Mouse (Mus musculus): ENCODE data around the gene Map3k7cl.

The Map3k7cl gene

DNA sequence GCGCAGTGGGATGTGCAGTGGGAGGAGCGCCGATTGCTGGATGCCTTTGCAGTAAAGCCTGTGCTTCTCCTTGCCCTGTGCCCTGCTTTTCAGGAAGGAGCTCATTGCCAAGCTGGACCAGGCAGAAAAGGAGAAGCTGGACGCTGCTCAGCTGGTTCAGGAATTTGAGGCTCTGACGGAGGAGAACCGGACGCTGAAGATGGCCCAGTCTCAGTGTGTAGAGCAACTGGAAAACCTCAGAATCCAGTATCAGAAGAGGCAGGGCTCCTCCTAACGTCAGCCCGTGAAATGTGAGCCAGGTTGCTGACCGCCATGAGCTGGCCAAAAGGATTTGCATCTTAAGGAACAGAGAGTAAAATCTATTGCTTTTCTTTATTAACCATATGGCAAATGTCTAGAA, 41.0 kb downstream of the Map3k7cl start:
- DNase-seq = no peak

DNA sequence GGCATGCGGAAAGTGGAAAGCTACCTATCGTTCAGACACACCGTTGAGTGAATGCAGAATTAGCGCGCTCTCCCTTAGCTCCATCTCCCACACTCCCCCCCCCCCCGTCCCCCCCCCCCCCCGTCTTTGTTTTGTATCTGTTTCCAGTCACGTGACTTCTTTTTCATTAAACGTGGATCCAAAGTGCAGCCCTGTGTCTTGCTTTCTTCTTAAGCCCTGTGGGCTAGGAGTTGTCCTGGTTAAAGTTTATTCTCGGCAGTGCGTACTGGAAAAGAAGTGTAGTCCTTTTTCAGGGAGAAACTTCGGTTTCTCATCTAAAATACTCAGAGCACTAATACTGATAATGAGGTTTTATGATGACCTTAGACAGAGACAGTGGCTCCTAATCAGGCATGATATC, 42.0 kb downstream of the Map3k7cl start:
- no peak for DNase-seq

- no peak for DNase-seq
These were observed 49.8 kb downstream of the Map3k7cl start for GRCm38 (mm10) chr16:87602717-87603526.

DNA sequence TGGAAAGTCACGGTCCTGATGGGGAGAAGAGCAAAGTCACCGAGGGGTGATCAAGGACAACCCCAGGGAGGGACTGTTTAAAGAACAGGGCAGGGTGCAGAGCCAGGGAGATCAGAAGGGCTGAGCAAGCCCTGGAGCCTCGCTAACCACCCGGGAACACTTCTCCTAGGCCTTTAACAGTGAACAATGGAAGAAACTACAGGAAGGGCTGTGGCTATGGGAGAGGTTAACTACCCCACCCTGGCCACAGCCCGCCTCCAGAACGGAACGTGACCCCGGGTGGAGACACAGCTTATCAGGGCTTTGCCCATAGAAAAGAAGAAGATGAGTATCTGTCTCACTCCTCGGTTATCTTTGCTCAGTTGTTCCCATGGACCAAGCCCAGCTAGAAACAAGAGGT, 50.9 kb downstream of the Map3k7cl start:
- no peak for DNase-seq

DNA sequence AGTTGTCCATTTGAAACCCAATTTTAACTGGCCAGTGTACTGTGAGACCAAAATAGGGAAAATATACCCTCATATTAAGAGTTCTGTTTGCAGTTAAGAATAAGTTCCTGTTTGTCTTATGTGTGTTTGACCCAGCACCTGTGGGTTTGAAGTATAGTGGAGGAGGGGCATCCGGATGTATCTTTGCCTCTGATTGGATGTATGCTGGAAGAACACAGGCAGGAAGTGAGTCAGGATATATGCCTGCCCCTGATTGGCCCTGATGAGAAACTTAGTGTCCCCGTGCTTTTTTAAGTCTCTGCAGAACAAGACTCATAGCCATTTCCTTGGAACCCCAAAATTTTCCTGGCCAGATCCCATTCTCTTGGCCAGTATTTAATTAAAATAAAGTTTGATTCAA, 51.8 kb downstream of the Map3k7cl start:
- DNase-seq = no peak

DNA sequence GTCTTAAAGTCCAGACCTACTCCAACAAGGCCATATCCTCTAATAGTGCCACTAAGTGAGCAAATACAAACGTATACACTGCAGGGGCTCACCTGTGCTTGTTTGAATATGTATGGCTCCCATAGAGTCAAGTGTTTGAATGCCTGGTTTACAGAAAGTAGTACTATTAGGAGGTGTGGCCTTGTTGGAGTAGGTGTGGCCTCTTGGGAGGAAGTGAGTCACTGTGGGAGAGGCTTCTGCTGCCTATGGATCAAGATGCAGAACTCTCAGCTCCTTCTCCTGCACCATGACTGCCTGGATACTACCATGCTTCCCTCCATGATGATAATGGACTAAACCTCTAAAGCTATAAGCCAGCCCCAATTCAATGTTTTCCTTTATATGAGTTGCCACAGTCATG, 54.3 kb downstream of the Map3k7cl start:
- no peak for DNase-seq

GRCm38 (mm10) chr16:87607959-87608358, 54.8 kb downstream of the Map3k7cl start:
- DNase-seq = no peak

GRCm38 (mm10) chr16:87610142-87610541, 57.0 kb downstream of the Map3k7cl start:
- no peak for DNase-seq

- DNase-seq = no peak
These were observed 57.6 kb downstream of the Map3k7cl start for GRCm38 (mm10) chr16:87610556-87611295.

- DNase-seq = no peak
These were observed 58.3 kb downstream of the Map3k7cl start for GRCm38 (mm10) chr16:87611420-87611819.

DNA sequence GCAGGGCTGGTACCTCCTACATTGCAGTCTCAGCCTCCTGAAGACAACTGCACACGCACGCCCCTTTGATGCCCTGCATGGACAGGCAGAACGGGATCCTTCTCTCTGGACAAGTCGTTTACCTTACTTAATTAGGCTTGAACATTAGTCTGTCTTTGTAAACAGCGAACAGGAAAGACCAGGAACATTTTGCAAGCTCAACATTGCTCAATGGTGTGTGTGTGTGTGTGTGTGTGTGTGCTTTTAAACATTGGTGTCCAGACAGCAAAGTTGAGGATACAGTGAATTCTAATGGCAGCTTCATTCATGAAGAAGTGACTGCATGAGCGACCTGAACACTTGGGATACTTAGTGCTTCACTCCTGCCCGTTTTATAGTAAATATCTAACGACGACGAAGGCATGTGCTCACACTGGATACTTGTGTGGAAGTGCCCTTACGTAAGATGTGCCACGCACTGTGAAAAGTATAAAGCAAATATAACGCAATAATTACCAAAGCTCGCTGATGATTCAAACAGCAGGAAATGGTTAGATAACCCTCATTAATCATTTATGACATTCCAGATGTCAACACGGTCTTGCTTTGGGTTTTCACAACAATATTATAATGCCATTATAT, 59.2 kb downstream of the Map3k7cl start:
- DNase-seq = no peak

DNA sequence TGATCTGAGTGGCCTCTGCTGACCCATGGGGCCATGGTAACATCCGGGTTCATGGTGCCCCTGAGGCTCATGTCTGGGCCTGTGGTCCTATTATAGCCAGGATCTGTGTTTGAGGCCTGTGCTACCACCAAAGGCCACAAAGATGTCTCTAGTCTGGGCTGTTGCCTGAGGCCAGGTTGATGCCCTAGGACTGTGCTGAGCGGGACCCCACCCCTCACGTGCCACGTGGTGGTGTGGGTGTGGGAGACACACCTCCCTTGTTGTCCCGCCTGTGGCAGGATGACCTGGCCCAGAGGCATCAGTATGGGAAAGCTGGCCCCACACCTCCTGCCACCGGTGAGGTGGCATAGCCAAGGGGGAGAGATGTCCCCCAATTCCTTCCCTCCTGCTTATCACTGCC, 64.2 kb downstream of the Map3k7cl start:
- DNase-seq = no peak

DNA sequence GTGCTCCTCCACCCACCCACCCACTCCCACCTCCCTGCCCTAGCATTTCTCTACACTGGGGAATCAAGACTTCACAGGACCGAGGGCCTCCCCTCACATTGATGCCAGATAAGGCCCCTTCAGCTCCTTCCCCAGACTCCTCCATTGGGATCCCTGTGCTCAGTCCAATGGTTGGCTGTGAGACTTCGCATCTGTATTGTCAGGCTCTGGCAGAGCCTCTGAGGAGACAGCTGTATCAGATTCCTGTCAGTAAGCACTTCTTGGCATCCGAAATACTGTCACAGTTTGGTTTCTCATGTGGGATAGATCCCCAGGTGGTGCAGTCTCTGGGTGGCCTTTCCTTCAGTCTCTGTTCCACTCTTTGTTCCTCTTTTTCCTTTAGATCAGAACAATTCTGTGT, 68.1 kb downstream of the Map3k7cl start:
- DNase-seq = no peak

DNA sequence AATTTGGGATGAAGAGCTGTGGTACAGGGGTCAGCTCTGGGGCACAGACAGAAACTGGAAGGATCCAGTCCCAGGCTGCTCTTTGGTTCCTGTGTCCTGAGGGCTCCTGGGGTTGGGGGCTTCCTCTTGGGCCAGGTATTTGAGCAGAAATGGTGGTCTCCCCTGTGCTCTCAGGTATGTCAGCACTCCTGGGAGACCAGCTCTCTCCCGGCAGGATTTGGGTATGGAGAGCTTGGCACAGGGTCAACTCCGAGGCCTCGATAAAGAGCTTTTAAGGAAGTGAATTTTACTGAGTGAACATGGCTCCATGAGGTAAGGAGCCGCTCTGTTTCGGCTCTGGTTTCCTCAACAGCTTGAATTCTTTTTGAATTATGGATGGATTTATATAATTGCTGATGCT, 70.8 kb downstream of the Map3k7cl start:
- no peak for DNase-seq

DNA sequence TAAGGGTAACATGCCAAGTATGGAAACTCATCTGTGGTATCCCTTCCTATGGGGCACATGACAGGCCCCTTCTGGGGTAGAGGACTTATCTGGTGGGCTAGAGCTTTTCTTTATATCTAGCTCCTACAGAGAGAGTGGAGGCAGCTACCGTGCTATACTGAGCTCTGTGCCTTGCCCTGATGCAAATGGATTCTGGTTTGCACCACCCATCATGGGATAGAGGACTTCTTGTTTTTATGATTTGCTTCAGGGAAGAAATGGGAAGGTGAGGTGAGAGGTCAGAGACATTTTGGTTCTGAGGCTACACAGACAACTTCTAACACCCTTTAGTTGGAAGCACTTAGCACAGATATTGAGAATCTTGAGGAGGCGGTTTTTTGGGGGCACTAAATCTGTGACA, 71.8 kb downstream of the Map3k7cl start:
- no peak for DNase-seq

- peak in 1 of 2 experiments; percentile 18 for DNase-seq
These were observed 72.2 kb downstream of the Map3k7cl start for GRCm38 (mm10) chr16:87625341-87625740.

DNA sequence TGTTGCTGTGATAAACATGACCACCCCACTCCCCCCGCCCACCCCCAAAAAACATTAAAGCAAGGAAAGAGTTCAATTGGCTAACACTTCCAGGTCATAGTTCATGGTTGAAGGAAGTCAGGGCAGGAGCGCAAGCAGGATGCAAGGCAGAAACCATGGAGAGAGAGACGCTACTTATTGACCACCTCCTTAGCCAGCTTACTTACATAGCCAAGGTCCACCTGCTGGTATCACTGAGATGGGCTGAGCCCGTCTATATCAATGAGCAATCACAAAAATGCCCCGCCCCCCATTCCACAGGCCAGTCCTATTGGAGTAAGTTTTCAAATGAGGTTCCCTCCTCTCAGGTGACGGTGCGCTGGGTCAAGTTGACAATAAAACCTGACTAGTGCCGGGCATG, 72.7 kb downstream of the Map3k7cl start:
- DNase-seq = no peak

DNA sequence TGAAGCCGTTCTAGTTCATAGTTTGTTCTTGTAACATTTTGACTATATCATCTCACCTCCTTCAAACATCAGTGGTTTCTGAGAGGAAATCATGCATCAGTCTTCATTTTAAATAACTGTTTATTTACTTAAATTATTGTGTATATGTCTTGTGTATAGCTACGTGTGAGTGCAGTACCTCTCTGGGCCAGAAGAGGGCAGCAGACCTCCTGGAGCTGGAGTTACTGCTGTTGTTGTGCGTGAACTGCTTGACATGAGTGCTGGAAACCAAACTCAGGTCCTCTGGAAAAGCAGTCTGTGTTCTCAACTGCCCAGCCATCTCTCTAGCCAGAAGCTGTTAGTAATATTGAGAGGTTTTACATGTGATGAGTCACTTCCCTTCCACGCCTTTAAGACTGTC, 73.6 kb downstream of the Map3k7cl start:
- no peak for DNase-seq

DNA sequence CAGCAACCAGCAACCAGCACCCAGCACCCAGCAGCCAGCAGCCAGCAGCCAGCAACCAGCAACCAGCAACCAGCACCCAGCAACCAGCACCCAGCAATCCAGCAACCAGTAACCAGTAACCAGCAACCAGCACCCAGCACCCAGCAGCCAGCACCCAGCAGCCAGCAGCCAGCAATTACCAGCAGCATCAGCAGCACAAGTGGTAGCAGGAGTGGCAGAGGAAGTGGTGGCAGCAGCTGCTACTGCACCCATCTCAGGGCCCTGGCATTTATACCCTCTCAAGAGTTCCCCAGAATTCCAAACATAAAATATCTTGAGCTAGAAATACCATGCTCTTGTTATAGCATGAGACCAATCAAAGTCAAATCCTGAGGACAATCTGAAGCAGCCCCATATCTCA, 81.6 kb downstream of the Map3k7cl start:
- no peak for DNase-seq

DNA sequence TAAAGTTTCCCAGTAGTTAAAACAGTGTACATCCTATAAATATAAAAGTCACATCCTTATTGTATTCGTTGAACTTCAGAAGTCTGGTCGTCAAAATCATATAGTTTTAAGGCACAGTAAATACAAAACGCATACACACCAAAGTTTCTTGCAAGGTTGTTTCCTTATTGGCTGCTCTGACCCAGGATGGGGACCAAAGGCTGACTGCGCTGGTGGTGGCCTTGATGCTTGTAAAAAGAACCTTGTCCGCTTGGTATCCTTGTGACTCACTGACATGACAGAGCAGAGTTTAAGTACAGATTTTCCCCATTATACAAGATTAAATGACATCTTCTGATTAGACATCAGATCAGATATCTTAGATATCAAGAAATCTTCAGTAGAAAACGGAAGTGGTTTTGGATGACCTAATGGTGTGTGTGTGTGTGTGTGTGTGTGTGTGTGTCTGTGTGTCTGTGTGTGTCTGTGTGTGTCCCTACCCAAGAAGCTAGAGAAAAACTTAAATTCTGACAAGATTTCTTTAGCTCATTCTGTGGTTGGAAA, 82.2 kb downstream of the Map3k7cl start:
- DNase-seq = no peak

DNA sequence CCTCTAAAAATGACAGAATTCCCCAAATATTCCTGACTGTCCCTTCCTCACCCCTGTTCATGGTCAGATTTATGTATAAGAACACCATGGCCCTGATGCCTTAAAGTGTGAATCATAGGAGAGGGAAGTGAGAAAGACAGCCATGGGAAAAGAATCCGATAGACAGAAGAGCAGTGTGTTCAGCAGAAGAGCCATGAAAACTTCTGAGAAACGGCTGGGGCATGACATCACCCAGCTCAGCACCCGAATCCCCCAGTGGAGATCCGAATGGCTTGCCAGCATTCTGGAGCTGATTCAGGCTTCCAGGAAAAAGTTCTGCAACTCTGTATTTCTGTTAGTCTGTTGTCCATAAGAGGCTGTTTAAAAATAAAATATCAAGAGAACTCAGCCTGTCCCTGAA, 82.7 kb downstream of the Map3k7cl start:
- DNase-seq = no peak

- DNase-seq = no peak
These were observed 85.0 kb downstream of the Map3k7cl start for GRCm38 (mm10) chr16:87638098-87638497.

GRCm38 (mm10) chr16:87642234-87642633, 89.1 kb downstream of the Map3k7cl start:
- DNase-seq = no peak

All from spleen, adult 18-20 months (tissue).